Mouse (Mus musculus): ENCODE data around the gene Mcrip1. TPM values are rescaled to one million over a fixed set of nuclear protein-coding genes. Genes with fewer than 3 reads are reported as not detected.

Gene Mcrip1
- total and polyA plus RNA-seq, 2 experiments from 2014 or later = 103 to 261 TPM

DNA sequence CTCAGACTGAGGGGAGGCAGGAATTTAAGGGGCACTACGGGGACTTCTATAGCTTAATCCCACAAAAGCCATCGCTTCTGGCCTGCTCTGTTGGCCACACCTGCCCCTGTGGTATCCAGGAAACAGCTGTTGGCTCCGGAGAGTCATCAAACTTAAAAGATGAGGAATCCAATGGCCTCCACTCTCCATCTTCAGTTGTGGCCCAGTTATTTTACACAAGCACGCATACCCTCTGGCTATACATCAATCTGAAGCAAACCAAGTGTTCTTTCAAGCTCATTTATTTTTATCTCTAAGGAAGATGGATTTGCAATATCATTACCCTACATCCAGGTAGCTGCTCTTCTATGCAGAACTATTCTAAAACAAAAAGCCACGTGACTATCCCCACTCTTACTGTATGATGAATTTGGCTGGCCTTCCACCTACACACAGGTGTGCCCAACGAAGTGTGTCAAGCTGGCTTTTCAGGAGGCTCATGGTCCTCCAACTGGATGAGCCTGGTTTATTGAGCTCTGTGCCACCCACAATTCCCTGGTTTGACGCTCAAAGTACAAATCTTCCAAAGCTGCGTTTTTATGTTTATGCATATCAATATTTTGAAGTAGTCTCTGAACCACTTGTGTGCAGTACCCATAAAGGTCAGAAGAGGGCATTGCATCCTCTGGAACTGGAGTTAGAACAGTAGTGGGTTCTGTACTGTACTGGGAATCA is 32.9 kb upstream of the Mcrip1 start:
- DNase-seq = peak; percentile 41
- peak overlapping the region; percentile 94 for H3K4me2 ChIP-seq (ENCODE audit: low read depth)

DNA sequence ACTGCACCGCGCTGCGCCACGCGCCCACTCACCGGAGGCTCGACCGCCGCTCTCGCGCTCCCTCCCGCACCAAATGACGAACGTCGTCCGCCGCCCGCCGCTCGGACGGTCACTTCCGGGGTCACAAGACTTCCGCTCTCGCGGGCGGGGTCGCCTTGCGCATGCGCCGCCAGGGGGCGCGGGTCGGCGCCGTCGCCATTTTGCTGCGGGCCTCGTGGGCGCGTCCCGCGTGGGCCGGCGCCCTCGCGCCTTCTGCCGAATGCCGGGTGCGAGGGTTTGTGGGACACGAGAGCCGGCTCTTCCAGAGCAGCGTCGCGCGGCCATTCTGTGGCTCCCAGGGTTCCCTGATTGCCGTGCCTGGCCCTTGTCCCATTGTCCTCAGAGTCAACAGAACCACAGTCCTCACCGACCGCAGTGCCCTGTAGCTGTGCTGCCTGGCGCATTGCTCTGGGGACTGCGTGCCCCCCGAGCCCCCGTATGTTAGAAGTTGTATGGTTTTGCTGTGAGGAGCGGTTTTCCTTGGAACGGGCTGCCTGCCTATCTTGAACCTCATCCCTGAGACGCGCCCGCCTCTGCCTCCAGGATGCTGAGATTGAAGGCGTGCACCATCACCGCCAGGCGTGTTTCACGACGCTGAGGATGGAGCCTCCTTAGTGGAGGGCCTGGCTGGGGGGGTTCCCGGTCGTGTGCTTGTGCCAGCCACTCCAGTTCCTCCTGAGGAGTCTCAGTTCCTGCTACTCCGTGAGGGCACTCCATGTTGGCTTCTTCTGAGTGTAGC is 32.2 kb upstream of the Mcrip1 start, which contains the start of gene Arhgdia:
Arhgdia (minus strand) TSS at position 135 of the 778 bp plus-strand sequence.
- ATAC-seq (peak; percentile 81), DNase-seq (peak; percentile 94)
- H3K27ac ChIP-seq (ENCODE audit: low read depth, low read length) = peak within 1 kb of the TSS; percentile 98
- H3K27me3 ChIP-seq (ENCODE audit: insufficient read depth, low read length) = no peaks in the 10 kb centered on the region
- H3K9ac ChIP-seq = peak within 1 kb of the TSS; percentile 90
- peak within 1 kb of the TSS; percentile 93 for H3K4me3 ChIP-seq (ENCODE audit: low read depth, low read length)
- H3K9me3 ChIP-seq (ENCODE audit: low read length) = no peaks in the 10 kb centered on the region
- H3K36me3 ChIP-seq (ENCODE audit: insufficient read depth) = peaks cover 42% of the 10 kb centered on the region
- peak within 1 kb of the TSS; percentile 94 for H3K4me2 ChIP-seq (ENCODE audit: low read depth)
- WGBS = 4% methylated on average over 71 of the region's 75 CpGs
- H3K4me1 ChIP-seq (ENCODE audit: insufficient read depth) = peaks cover 9% of the 10 kb centered on the region
- peak; percentile 67 for TF ChIP-seq CTCF (IDR thresholded peaks at IDR 0.05; ENCODE audit: low read depth)

More for the DNA sequence above, 32.9 kb upstream of the Mcrip1 start:
- no peak for ATAC-seq
- peaks cover 9% of the 10 kb centered on the region for H3K4me1 ChIP-seq (ENCODE audit: insufficient read depth)
- peak; percentile 51 for TF ChIP-seq CTCF (IDR thresholded peaks at IDR 0.05; ENCODE audit: low read depth)
- peak overlapping the region; percentile 93 for H3K4me3 ChIP-seq (ENCODE audit: low read depth, low read length)
- H3K9ac ChIP-seq = peak overlapping the region; percentile 90
- peaks cover 45% of the 10 kb centered on the region for H3K36me3 ChIP-seq (ENCODE audit: insufficient read depth)
- WGBS = 78% methylated on average over 8 of the region's 8 CpGs
- H3K27me3 ChIP-seq (ENCODE audit: insufficient read depth, low read length) = no peaks in the 10 kb centered on the region
- H3K9me3 ChIP-seq (ENCODE audit: low read length) = no peaks in the 10 kb centered on the region
- peak overlapping the region; percentile 98 for H3K27ac ChIP-seq (ENCODE audit: low read depth, low read length)

DNA sequence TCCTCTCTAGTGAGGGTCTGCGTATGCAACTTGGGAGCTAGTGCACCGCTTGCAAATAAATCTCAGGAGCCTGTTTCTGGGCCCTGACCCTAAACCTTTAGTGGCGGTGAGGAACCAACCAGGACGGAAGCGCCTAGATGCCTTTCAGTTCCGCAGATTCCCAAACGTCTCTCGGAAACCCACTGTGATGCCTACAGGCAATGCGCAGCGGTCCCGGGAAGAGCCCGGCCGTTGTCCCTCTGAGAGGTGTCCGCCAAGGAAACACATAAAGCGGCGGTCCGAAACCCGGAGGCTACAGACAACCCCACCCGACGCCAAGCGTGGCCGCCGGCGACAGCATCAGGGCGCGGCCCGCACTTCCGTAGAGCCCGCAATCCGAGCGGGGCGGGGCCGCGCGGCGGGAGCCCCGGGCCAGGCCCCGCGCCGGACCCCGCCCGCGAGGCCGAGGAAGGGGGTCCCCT is 31.4 kb upstream of the Mcrip1 start:
- ATAC-seq (peak; percentile 24), DNase-seq (peak; percentile 55)
- Histone ChIP-seq H3K9ac (peak overlapping the region; percentile 90), H3K27me3 (ENCODE audit: insufficient read depth, low read length) (no peaks in the 10 kb centered on the region), H3K27ac (ENCODE audit: low read depth, low read length) (peak overlapping the region; percentile 98), H3K4me1 (ENCODE audit: insufficient read depth) (peaks cover 9% of the 10 kb centered on the region), H3K36me3 (ENCODE audit: insufficient read depth) (peaks cover 35% of the 10 kb centered on the region), H3K9me3 (ENCODE audit: low read length) (no peaks in the 10 kb centered on the region), H3K4me3 (ENCODE audit: low read depth, low read length) (peak overlapping the region; percentile 93), H3K4me2 (ENCODE audit: low read depth) (peak overlapping the region; percentile 94)
- 1% methylated on average over 32 of the region's 44 CpGs for WGBS
- no peak for TF ChIP-seq CTCF (IDR thresholded peaks at IDR 0.05; ENCODE audit: low read depth)

DNA sequence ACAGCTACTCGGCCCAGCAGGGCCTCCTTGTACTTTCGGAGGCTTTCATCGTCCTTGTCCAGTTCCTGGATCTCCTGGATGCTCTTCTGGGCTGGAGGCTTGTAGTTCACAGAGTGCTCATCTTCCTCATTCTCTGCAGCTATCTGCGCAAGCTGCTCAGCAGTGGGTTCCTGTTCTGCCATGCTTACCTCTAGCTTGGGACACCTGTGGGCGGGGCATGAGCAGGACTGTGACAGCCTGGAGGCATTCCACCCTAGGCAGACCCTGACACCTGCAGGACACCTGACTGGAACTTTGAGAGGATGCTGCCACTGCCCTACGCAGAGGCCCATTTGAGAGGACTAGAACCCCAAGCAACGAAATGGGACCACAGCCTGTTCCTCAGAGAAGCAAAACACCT is 30.7 kb upstream of the Mcrip1 start:
- peak overlapping the region; percentile 93 for H3K4me3 ChIP-seq (ENCODE audit: low read depth, low read length)
- H3K9me3 ChIP-seq (ENCODE audit: low read length) = no peaks in the 10 kb centered on the region
- TF ChIP-seq CTCF (IDR thresholded peaks at IDR 0.05; ENCODE audit: low read depth) = no peak
- peaks cover 9% of the 10 kb centered on the region for H3K4me1 ChIP-seq (ENCODE audit: insufficient read depth)
- H3K9ac ChIP-seq = peak overlapping the region; percentile 90
- peak overlapping the region; percentile 94 for H3K4me2 ChIP-seq (ENCODE audit: low read depth)
- H3K27me3 ChIP-seq (ENCODE audit: insufficient read depth, low read length) = no peaks in the 10 kb centered on the region
- ATAC-seq (no peak), DNase-seq (no peak)
- 58% methylated on average over 7 of the region's 7 CpGs for WGBS
- H3K27ac ChIP-seq (ENCODE audit: low read depth, low read length) = peak overlapping the region; percentile 98
- peaks cover 28% of the 10 kb centered on the region for H3K36me3 ChIP-seq (ENCODE audit: insufficient read depth)

DNA sequence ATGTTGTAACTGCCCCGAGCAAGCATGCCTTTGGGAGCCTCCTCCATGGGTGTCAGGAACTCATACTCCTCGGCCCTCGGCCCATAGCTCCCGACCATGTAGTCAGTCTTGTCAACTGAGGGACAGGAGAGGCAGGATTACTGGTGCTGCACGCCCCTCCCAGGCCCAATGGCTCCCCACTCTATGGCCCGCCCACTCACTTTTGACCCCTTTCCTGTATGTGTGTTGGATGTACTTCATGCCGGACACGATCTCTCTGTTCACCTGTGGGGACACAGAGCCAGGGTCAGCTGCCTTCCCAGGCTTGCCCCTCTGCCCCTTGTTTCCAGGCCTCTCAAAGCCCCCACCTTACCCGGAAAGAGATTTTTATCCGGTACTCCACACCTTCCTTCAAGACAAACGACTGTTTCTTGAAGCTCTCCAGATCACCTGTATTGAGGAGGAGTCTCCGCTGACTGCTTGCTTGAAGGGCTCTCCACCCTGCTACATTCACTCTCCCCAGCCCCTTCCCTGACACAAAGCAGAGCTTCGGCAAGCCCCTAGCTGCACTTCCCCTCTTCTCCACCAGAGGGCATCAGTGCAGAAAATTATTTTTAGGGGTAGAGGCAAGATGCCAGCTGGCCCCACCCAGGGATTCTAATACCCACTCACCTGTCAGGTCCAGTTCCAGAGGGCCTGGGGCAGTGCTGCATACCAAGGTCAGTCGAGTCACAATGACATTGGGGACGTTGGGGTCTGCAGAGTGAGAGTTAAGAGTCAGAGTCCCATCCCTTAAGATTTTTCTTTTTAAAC is 30.0 kb upstream of the Mcrip1 start:
- H3K36me3 ChIP-seq (ENCODE audit: insufficient read depth) = peaks cover 26% of the 10 kb centered on the region
- DNase-seq (peak; percentile 86), ATAC-seq (no peak)
- H3K9ac ChIP-seq = peak overlapping the region; percentile 90
- H3K4me1 ChIP-seq (ENCODE audit: insufficient read depth) = peaks cover 9% of the 10 kb centered on the region
- peak overlapping the region; percentile 94 for H3K4me2 ChIP-seq (ENCODE audit: low read depth)
- WGBS = 63% methylated on average over 15 of the region's 15 CpGs
- no peaks in the 10 kb centered on the region for H3K27me3 ChIP-seq (ENCODE audit: insufficient read depth, low read length)
- TF ChIP-seq CTCF (IDR thresholded peaks at IDR 0.05; ENCODE audit: low read depth) = peak; percentile 94
- H3K27ac ChIP-seq (ENCODE audit: low read depth, low read length) = peak overlapping the region; percentile 98
- no peaks in the 10 kb centered on the region for H3K9me3 ChIP-seq (ENCODE audit: low read length)
- H3K4me3 ChIP-seq (ENCODE audit: low read depth, low read length) = peak overlapping the region; percentile 93

DNA sequence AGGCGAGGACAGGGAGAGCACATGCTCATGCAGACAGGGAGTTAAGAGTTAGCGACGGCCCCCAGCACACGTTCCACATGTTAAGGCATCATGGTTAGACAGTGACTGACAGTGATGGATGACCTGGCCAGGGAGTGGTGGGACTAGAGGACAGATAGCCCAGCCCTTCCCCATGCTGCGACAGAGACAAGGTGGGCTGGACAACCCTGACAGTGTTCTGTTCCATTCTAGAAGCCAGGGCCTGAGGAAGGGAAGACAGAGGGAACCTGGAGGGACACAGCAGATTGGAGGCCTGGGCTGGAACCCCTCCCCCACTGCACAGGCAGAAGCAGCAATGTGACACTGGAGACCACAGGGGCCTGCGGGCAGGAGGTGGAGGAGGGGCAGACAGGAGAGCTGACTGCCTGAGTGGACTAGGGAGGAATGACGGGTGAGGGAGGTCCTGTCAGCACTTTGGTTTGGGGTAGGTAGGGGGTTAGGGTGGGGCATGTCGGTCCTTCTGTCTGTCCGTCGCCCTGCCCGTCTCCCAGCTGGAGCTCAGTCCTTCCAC is 29.2 kb upstream of the Mcrip1 start:
- DNase-seq = no peak
- no peak for TF ChIP-seq CTCF (IDR thresholded peaks at IDR 0.05; ENCODE audit: low read depth)
- H3K4me3 ChIP-seq (ENCODE audit: low read depth, low read length) = no peak overlapping the region

More for the DNA sequence above, 29.2 kb upstream of the Mcrip1 start:
- Histone ChIP-seq H3K9ac (no peak overlapping the region), H3K9me3 (ENCODE audit: low read length) (no peaks in the 10 kb centered on the region), H3K27ac (ENCODE audit: low read depth, low read length) (no peak overlapping the region), H3K27me3 (ENCODE audit: insufficient read depth, low read length) (no peaks in the 10 kb centered on the region), H3K36me3 (ENCODE audit: insufficient read depth) (peaks cover 26% of the 10 kb centered on the region), H3K4me1 (ENCODE audit: insufficient read depth) (peaks cover 12% of the 10 kb centered on the region), H3K4me2 (ENCODE audit: low read depth) (no peak overlapping the region)
- 89% methylated on average over 11 of the region's 11 CpGs for WGBS
- no peak for ATAC-seq

All from forebrain, postnatal 0 days (tissue).